Mouse (Mus musculus): Measurements from ENCODE around the gene Zfp81. TPM values are rescaled to one million over a fixed set of nuclear protein-coding genes. Genes with fewer than 3 reads are reported as not detected.
A peak's percentile ranks its signal among the peaks of the same experiment; 100 is the strongest.
"Not testable (repeated sequence)": the region's sequence is repeated elsewhere in the genome, so short reads cannot be mapped to it uniquely, and the experiment has no call there.

Zfp81 gene
- 10 to 100 TPM; 16.1 to 18.7 TPM for total RNA-seq (2021)
- long read RNA-seq, experiment 1, full-length matches to known transcripts: 2 of 3 reads
- long read RNA-seq, experiment 1, partial matches to known transcripts: 0 of 3 reads
- long read RNA-seq, experiment 1, other reads (novel, unspliced or antisense): 1 of 3 reads
- long read RNA-seq, experiment 2, partial matches to known transcripts: 0 of 2 reads
- long read RNA-seq, experiment 2, other reads (novel, unspliced or antisense): 2 of 2 reads

GRCm38 (mm10) chr17:33358411-33359384 lies at the start of gene Zfp81:
TSS of gene Zfp81 (minus strand) at chr17:33358878.
- intact Hi-C loops (cut with DNase I): no loop called here
- peak; percentile 91 to 96 for DNase-seq (ENCODE audit: low spot score in 2 of 2)

- intact Hi-C loops (cut with DNase I): no loop called here
- DNase-seq (ENCODE audit: low spot score in 2 of 2): peak; percentile 92 to 98
These were observed 35.7 kb upstream of the Zfp81 start, which contains the start of gene Zfp101 for GRCm38 (mm10) chr17:33394182-33395034. TSS of gene Zfp101 (minus strand) at chr17:33394641.

GRCm38 (mm10) chr17:33392271-33392670 lies 33.6 kb upstream of the Zfp81 start:
- intact Hi-C loops (cut with DNase I): no loop called here
- DNase-seq (ENCODE audit: low spot score in 2 of 2): no peak

- intact Hi-C loops (cut with DNase I): loop anchor here (10.0 kb wide), 1 partner anchor 291 kb away; no protein-coding TSS in a partner anchor
- no peak for DNase-seq (ENCODE audit: low spot score in 2 of 2)
These were observed 27.0 kb upstream of the Zfp81 start for GRCm38 (mm10) chr17:33385705-33386104.

GRCm38 (mm10) chr17:33372795-33373194 lies 14.1 kb upstream of the Zfp81 start:
- no peak for DNase-seq (ENCODE audit: low spot score in 2 of 2)
- intact Hi-C loops (cut with DNase I): no loop called here

GRCm38 (mm10) chr17:33352981-33353380 lies 5.7 kb downstream of the Zfp81 start:
- no peak for DNase-seq (ENCODE audit: low spot score in 2 of 2)
- intact Hi-C loops (cut with DNase I): no loop called here

- intact Hi-C loops (cut with DNase I); DNase-seq (ENCODE audit: low spot score in 2 of 2): not testable (repeated sequence)
These were observed 68.9 kb downstream of the Zfp81 start for GRCm38 (mm10) chr17:33289876-33290149.

- intact Hi-C loops (cut with DNase I); DNase-seq (ENCODE audit: low spot score in 2 of 2): not testable (repeated sequence)
These were observed 69.4 kb downstream of the Zfp81 start, which contains the start of gene Zfp955b for GRCm38 (mm10) chr17:33289039-33289875. TSS of gene Zfp955b (plus strand) at chr17:33289544.

Other genes with a start within 250 kb of the Zfp81 start
- 1 to 10 TPM; 1.5 to 1.6 TPM for gene Morc2b, start 219.2 kb downstream of the Zfp81 start, total RNA-seq (2021)
- not detected for gene Olfr55, start 190.4 kb downstream of the Zfp81 start, total RNA-seq (2021)
- gene Olfr239, start 167.6 kb downstream of the Zfp81 start, total RNA-seq (2021): not detected
- gene Olfr1564, start 137.2 kb downstream of the Zfp81 start, total RNA-seq (2021): 1 to 10 TPM in 1 of 2 experiments, under 1 TPM in 1; 0.63 to 1.2 TPM
- 10 to 100 TPM; 12.2 to 12.6 TPM for gene Zfp955a, start 103.7 kb downstream of the Zfp81 start, total RNA-seq (2021)
- not detected for gene Olfr63, start 94.2 kb downstream of the Zfp81 start, total RNA-seq (2021)
- 10 to 100 TPM; 26.1 to 26.5 TPM for gene Zfp955b, start 69.3 kb downstream of the Zfp81 start, total RNA-seq (2021)
- gene Zfp101, start 35.8 kb upstream of the Zfp81 start, total RNA-seq (2021): 1 to 10 TPM; 7.3 to 7.6 TPM
- gene Actl9, start 74.0 kb upstream of the Zfp81 start, total RNA-seq (2021): not detected
- gene Adamts10, start 165.3 kb upstream of the Zfp81 start, total RNA-seq (2021): 10 to 100 TPM; 31.8 to 35.1 TPM
- 1 to 10 TPM; 1.2 to 1.6 TPM for gene Myo1f, start 196.8 kb upstream of the Zfp81 start, total RNA-seq (2021)